34 mouse cellular contexts compared by ENCODE assay signal in the genomic region with DNA sequence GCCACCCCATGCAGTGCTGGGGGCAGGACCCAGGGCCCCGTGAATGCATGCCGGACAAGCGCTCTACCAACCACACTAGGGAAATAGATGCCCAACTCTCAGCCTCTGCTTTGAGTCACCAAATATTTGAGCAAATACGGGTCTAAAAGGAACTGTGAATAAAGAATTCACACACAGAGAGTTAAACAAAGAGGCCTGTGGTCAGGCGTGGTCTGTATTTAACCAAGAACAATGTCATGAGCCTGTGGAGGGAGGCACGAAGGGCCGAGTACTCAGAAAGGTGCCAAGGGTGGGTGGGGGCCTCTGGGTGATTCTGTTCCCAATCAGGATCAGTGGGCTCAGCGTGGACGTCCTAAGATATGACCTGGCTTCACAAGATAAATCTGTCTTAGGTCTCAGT. TPM values are rescaled to one million over a fixed set of nuclear protein-coding genes. Genes with fewer than 3 reads are reported as not detected.
A peak's percentile ranks its signal among the peaks of the same experiment; 100 is the strongest.
DNase-seq lines count a peak whose midpoint lies in the region; ATAC-seq lines count a peak whose summit lies in the region.
"Had no signal": no experiment of that assay in that cellular context is flagged by ENCODE, and none has a peak within 500 bp of the region (broad histone marks: within the 10 kb centered on the region; RNA-seq: fewer than 3 reads in every experiment).

No protein-coding gene starts in this region.

- H3K4me3 ChIP-seq in hindbrain, embryonic 10.5 days, result no peak overlapping the region
- no peak overlapping the region for H3K4me3 ChIP-seq in hindbrain, embryonic 12.5 days
- no peak overlapping the region for H3K4me3 ChIP-seq in stomach, embryonic 15.5 days (replicated peaks)
- H3K4me3 ChIP-seq: forebrain, embryonic 10.5 days; forebrain, embryonic 13.5 days; gastrocnemius, adult 2 months; heart, embryonic 12.5 days; heart, embryonic 15.5 days; hindbrain, embryonic 15.5 days had no signal

- H3K9ac ChIP-seq in hindbrain, embryonic 12.5 days, result no peak overlapping the region
- no peak overlapping the region for H3K9ac ChIP-seq in stomach, embryonic 15.5 days
- H3K9ac ChIP-seq: forebrain, embryonic 13.5 days; heart, embryonic 12.5 days; heart, embryonic 15.5 days; hindbrain, embryonic 15.5 days had no signal

- intact Hi-C loops in left cerebral cortex, postnatal 14 days (cut with DNase I), result no loop called here

- WGBS in hindbrain, embryonic 10.5 days, result 59% methylated on average over 9 of the region's 9 CpGs
- 48% methylated on average over 9 of the region's 9 CpGs for WGBS in hindbrain, embryonic 12.5 days
- WGBS in stomach, embryonic 15.5 days, result 50% methylated on average over 9 of the region's 9 CpGs

- peaks cover 46% of the 10 kb centered on the region for H3K27me3 ChIP-seq in hindbrain, embryonic 10.5 days (ENCODE audit: insufficient read depth, poor library complexity, severe bottlenecking)
- peaks cover 39% of the 10 kb centered on the region for H3K27me3 ChIP-seq in hindbrain, embryonic 12.5 days
- no peaks in the 10 kb centered on the region for H3K27me3 ChIP-seq in stomach, embryonic 15.5 days (replicated peaks)
- H3K27me3 ChIP-seq: hindbrain, embryonic 15.5 days had no signal

- no peak for DNase-seq in hindbrain, embryonic 10.5 days (ENCODE audit: low spot score)
- DNase-seq in Muller cell, postnatal 12 days (ENCODE audit: inconsistent ontology term), result peak; percentile 87
- no peak for DNase-seq in left cerebral cortex, postnatal 14 days (ENCODE audit: low spot score in 2 of 2)
- no peak for DNase-seq in embryo, embryonic 10.5 days (ENCODE audit: low spot score)
- no peak for DNase-seq in right cerebral cortex, postnatal 36 days (ENCODE audit: low spot score in 2 of 2)
- DNase-seq: adrenal gland, postnatal 10 days; B cell, adult 2 months; cerebellum, adult 11 months; cerebellum, adult 2 months; cerebellum, postnatal 10 days; cerebellum, postnatal 36 days; gastrocnemius, adult 2 months; gastrocnemius, postnatal 14 days; heart, adult 18-20 months; heart, postnatal 10 days; heart, postnatal 36 days had no signal

- no peak for ATAC-seq in hindbrain, embryonic 12.5 days (ENCODE audit: low FRiP score)
- peak; percentile 45; the same call in 1 of the 2 replicates for ATAC-seq in stomach, embryonic 15.5 days (ENCODE audit: insufficient read depth, low FRiP score, low read depth)
- ATAC-seq: forebrain, embryonic 13.5 days; forebrain, embryonic 16.5 days had no signal

- no peak overlapping the region for H3K4me2 ChIP-seq in hindbrain, embryonic 12.5 days (replicated peaks)
- no peak overlapping the region for H3K4me2 ChIP-seq in stomach, embryonic 15.5 days
- H3K4me2 ChIP-seq: forebrain, embryonic 13.5 days; heart, embryonic 12.5 days; heart, embryonic 15.5 days; hindbrain, embryonic 15.5 days had no signal

- no peaks in the 10 kb centered on the region for H3K9me3 ChIP-seq in hindbrain, embryonic 10.5 days
- H3K9me3 ChIP-seq in hindbrain, embryonic 12.5 days (replicated peaks), result no peaks in the 10 kb centered on the region
- H3K9me3 ChIP-seq in stomach, embryonic 15.5 days, result no peaks in the 10 kb centered on the region
- H3K9me3 ChIP-seq: forebrain, embryonic 10.5 days; forebrain, embryonic 13.5 days; heart, embryonic 15.5 days; hindbrain, embryonic 15.5 days had no signal

- no peaks in the 10 kb centered on the region for H3K36me3 ChIP-seq in hindbrain, embryonic 10.5 days
- no peaks in the 10 kb centered on the region for H3K36me3 ChIP-seq in hindbrain, embryonic 12.5 days
- H3K36me3 ChIP-seq in stomach, embryonic 15.5 days, result no peaks in the 10 kb centered on the region
- H3K36me3 ChIP-seq: forebrain, embryonic 10.5 days; heart, embryonic 12.5 days; heart, embryonic 15.5 days; hindbrain, embryonic 15.5 days had no signal

- peak overlapping the region; percentile 18; the same call in 1 of the 2 replicates for H3K27ac ChIP-seq in hindbrain, embryonic 10.5 days
- H3K27ac ChIP-seq in hindbrain, embryonic 12.5 days, result no peak overlapping the region
- no peak overlapping the region for H3K27ac ChIP-seq in stomach, embryonic 15.5 days
- H3K27ac ChIP-seq: forebrain, embryonic 10.5 days; forebrain, embryonic 13.5 days; gastrocnemius, adult 2 months; heart, embryonic 15.5 days; hindbrain, embryonic 15.5 days had no signal

- peaks cover 18% of the 10 kb centered on the region for H3K4me1 ChIP-seq in hindbrain, embryonic 10.5 days (replicated peaks)
- 0 out of 2 replicates have a peak, but pooled peaks cover 6% of the 10 kb centered on the region for H3K4me1 ChIP-seq in hindbrain, embryonic 12.5 days
- H3K4me1 ChIP-seq in stomach, embryonic 15.5 days, result 0 out of 2 replicates have a peak, but pooled peaks cover 3% of the 10 kb centered on the region
- H3K4me1 ChIP-seq: heart, embryonic 12.5 days; heart, embryonic 15.5 days; hindbrain, embryonic 15.5 days had no signal

RNA-seq across cellular contexts. Expression of a gene that starts 34.7 kb away (rescaled TPM):
- not detected in 2 replicates for polyA plus RNA-seq in hindbrain, embryonic 10.5 days (2016; fragmentation: Nextera tagmentation; extraction: Ambion mirVana)
- polyA plus RNA-seq in hindbrain, embryonic 12.5 days (2016; fragmentation: Nextera tagmentation; extraction: Ambion mirVana), result not detected in 2 replicates
- not detected in 2 replicates for polyA plus RNA-seq in stomach, embryonic 15.5 days (2015; fragmentation: Nextera tagmentation; extraction: Ambion mirVana)
- total RNA-seq in left cerebral cortex, postnatal 14 days (2021), result not detected
- total RNA-seq: adrenal gland, adult 18-20 months; adrenal gland, postnatal 10 days; adrenal gland, postnatal 4 days; CH12.LX; gastrocnemius, adult 2 months; gastrocnemius, postnatal 14 days; heart, adult 18-20 months; heart, postnatal 10 days; heart, postnatal 36 days; MEL had no signal
- polyA plus RNA-seq: cerebellum, adult 2 months; cortical plate, adult 2 months; embryonic facial prominence, embryonic 11.5 days; embryonic facial prominence, embryonic 14.5 days; forebrain, embryonic 10.5 days; forebrain, embryonic 13.5 days; forebrain, embryonic 16.5 days; gonadal fat pad, adult 2 months; heart, embryonic 15.5 days; hindbrain, embryonic 11.5 days; hindbrain, embryonic 15.5 days; intestine, embryonic 14.5 days had no signal
